Mouse (Mus musculus): ENCODE results near the gene Rundc3a.

Gene Rundc3a

GRCm38 (mm10) chr11:102393719-102394420 lies 667 bp downstream of the Rundc3a start:
- no peak for DNase-seq (ENCODE audit: low spot score)

- DNase-seq (ENCODE audit: low spot score), result no peak
Observed at GRCm38 (mm10) chr11:102394421-102395124, 1.4 kb downstream of the Rundc3a start.

- no peak for DNase-seq (ENCODE audit: low spot score)
Observed at GRCm38 (mm10) chr11:102395250-102395649, 2.0 kb downstream of the Rundc3a start.

- DNase-seq (ENCODE audit: low spot score), result no peak
Observed at GRCm38 (mm10) chr11:102396263-102396662, 3.1 kb downstream of the Rundc3a start.

- DNase-seq (ENCODE audit: low spot score), result no peak
Observed at GRCm38 (mm10) chr11:102396671-102397141, 3.5 kb downstream of the Rundc3a start.

GRCm38 (mm10) chr11:102398007-102398825 lies 5.0 kb downstream of the Rundc3a start:
- DNase-seq (ENCODE audit: low spot score), result no peak

- DNase-seq (ENCODE audit: low spot score), result no peak
Observed at GRCm38 (mm10) chr11:102399107-102399506, 5.9 kb downstream of the Rundc3a start.

- no peak for DNase-seq (ENCODE audit: low spot score)
Observed at GRCm38 (mm10) chr11:102399610-102400072, 6.4 kb downstream of the Rundc3a start.

- no peak for DNase-seq (ENCODE audit: low spot score)
Observed at GRCm38 (mm10) chr11:102400513-102401084, 7.4 kb downstream of the Rundc3a start.

- no peak for DNase-seq (ENCODE audit: low spot score)
Observed at GRCm38 (mm10) chr11:102401898-102402500, 8.8 kb downstream of the Rundc3a start.

GRCm38 (mm10) chr11:102403657-102404056 lies 10.5 kb downstream of the Rundc3a start:
- DNase-seq (ENCODE audit: low spot score), result no peak

- no peak for DNase-seq (ENCODE audit: low spot score)
Observed at GRCm38 (mm10) chr11:102404161-102405010, 11.2 kb downstream of the Rundc3a start.

GRCm38 (mm10) chr11:102405544-102406285 lies 12.5 kb downstream of the Rundc3a start:
- DNase-seq (ENCODE audit: low spot score), result no peak

GRCm38 (mm10) chr11:102406401-102406800 lies 13.2 kb downstream of the Rundc3a start:
- no peak for DNase-seq (ENCODE audit: low spot score)

- DNase-seq (ENCODE audit: low spot score), result peak; percentile 96
Observed at GRCm38 (mm10) chr11:102406900-102407833, 14.0 kb downstream of the Rundc3a start.

- DNase-seq (ENCODE audit: low spot score), result no peak
Observed at GRCm38 (mm10) chr11:102407834-102408215, 14.6 kb downstream of the Rundc3a start, which contains the start of gene Slc25a39. TSS of gene Slc25a39 (minus strand) at chr11:102407946.

GRCm38 (mm10) chr11:102408344-102408876 lies 15.2 kb downstream of the Rundc3a start:
- peak; percentile 94 for DNase-seq (ENCODE audit: low spot score)

Data from ovary, postnatal 36 days (tissue).